Mouse (Mus musculus): ENCODE measurements at regions not wholly inside any gene's neighbourhood (a gene's known extent, or its start where the extent isn't known, plus 50 kb on each side); places are given as distances from the start of the nearest gene placed in this dataset.
A peak's percentile ranks its signal among the peaks of the same experiment; 100 is the strongest.

- Histone ChIP-seq H3K36me3 (replicated peaks) (no peaks in the 10 kb centered on the region), H3K9ac (no peak overlapping the region), H3K4me3 (replicated peaks) (no peak overlapping the region), H3K9me3 (no peaks in the 10 kb centered on the region), H3K27ac (no peak overlapping the region), H3K27me3 (0 out of 2 replicates have a peak, but pooled peaks cover 2% of the 10 kb centered on the region), H3K4me2 (no peak overlapping the region), H3K4me1 (peaks cover 7% of the 10 kb centered on the region)
- 64% methylated on average over 3 of the region's 3 CpGs for WGBS
- ATAC-seq (ENCODE audit: low FRiP score), result no peak
Observed at GRCm38 (mm10) chr4:137187592-137187991, 89.7 kb upstream of the Wnt4 start.

- 93% methylated on average over 9 of the region's 9 CpGs for WGBS
- no peaks in the 10 kb centered on the region for H3K27me3 ChIP-seq
Observed at GRCm38 (mm10) chr4:137187051-137187450, 90.2 kb upstream of the Wnt4 start.

GRCm38 (mm10) chr4:137185001-137185400 lies 92.3 kb upstream of the Wnt4 start:
- Histone ChIP-seq H3K4me3 (replicated peaks) (no peak overlapping the region), H3K4me2 (no peak overlapping the region), H3K9ac (no peak overlapping the region), H3K9me3 (no peaks in the 10 kb centered on the region), H3K36me3 (replicated peaks) (no peaks in the 10 kb centered on the region), H3K27me3 (no peaks in the 10 kb centered on the region; the same call in 1 of the 2 replicates), H3K4me1 (peaks cover 7% of the 10 kb centered on the region), H3K27ac (no peak overlapping the region)
- 90% methylated on average over 4 of the region's 4 CpGs for WGBS
- ATAC-seq (ENCODE audit: low FRiP score), result no peak

More at GRCm38 (mm10) chr4:137187051-137187450, 90.2 kb upstream of the Wnt4 start:
- no peak overlapping the region for H3K27ac ChIP-seq
- no peak overlapping the region for H3K4me3 ChIP-seq (replicated peaks)
- no peak for ATAC-seq (ENCODE audit: low FRiP score)
- H3K9me3 ChIP-seq, result no peaks in the 10 kb centered on the region
- peaks cover 7% of the 10 kb centered on the region for H3K4me1 ChIP-seq
- no peak overlapping the region for H3K4me2 ChIP-seq
- no peaks in the 10 kb centered on the region for H3K36me3 ChIP-seq (replicated peaks)
- no peak overlapping the region for H3K9ac ChIP-seq

DNA sequence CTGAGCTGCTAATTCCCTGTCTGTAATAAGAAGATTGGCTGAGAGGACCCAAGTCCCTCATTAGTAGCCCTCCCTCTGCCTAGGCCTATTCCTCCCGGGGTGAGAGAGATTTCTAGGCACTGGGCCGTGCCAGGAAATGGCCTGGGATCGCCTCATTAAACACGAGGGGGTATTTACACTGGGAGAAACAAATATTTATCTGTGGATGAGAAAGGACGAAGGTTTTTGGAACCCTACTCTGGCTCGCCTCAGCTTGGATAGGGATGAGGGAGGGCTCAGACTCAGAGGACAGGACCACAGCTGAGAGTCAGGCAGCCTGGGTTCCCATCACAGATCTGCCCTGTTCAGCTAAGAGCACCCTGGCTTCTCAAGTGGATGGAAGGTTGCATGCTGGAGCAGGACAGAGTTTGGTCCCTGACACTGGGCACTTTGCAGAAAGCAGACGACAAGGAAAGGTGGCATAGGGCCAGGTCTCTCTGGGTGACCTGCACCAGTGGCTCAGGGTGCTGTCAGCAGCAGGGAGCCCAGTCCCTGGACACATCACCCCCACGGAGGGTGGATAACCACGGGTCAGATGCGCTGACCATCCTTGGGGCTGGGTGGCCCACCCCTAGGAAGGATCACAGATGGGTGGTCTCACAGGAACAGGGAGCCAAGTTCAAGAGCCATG lies 94.0 kb upstream of the Wnt4 start:
- H3K36me3 ChIP-seq (replicated peaks), result no peaks in the 10 kb centered on the region
- 74% methylated on average over 10 of the region's 10 CpGs for WGBS
- peaks cover 7% of the 10 kb centered on the region for H3K4me1 ChIP-seq
- no peak for ATAC-seq (ENCODE audit: low FRiP score)
- no peak overlapping the region for H3K27ac ChIP-seq
- no peak overlapping the region for H3K4me3 ChIP-seq (replicated peaks)
- H3K27me3 ChIP-seq, result no peaks in the 10 kb centered on the region; the same call in 1 of the 2 replicates
- H3K4me2 ChIP-seq, result no peak overlapping the region
- no peak overlapping the region for H3K9ac ChIP-seq
- no peaks in the 10 kb centered on the region for H3K9me3 ChIP-seq

DNA sequence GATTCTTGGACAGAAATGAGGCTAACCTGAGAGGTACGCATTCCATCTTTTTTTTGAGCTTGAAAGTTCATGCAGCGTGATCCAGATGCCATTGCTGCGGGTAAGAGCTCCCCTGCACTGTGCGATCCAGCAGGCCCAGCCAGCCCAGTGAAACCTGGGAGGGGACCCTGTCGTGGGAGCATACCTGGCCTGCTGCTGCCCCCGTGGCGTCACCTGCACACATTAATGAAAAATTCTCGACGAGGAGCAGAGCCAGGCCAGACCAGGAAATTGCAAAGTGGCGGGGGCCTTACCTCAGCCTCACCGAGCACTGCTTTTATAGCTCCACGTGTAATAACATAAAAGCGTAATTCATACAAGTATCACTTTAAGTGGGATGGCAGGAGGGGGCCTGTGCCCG lies 94.7 kb upstream of the Wnt4 start:
- Histone ChIP-seq H3K27ac (no peak overlapping the region), H3K4me2 (no peak overlapping the region), H3K4me1 (peaks cover 7% of the 10 kb centered on the region), H3K4me3 (replicated peaks) (no peak overlapping the region), H3K9me3 (no peaks in the 10 kb centered on the region), H3K27me3 (no peaks in the 10 kb centered on the region; the same call in 1 of the 2 replicates), H3K9ac (no peak overlapping the region), H3K36me3 (replicated peaks) (no peaks in the 10 kb centered on the region)
- no peak for ATAC-seq (ENCODE audit: low FRiP score)
- WGBS, result 86% methylated on average over 14 of the region's 14 CpGs

GRCm38 (mm10) chr4:137181252-137181651 lies 96.0 kb upstream of the Wnt4 start:
- no peak overlapping the region for H3K4me2 ChIP-seq
- 76% methylated on average over 8 of the region's 8 CpGs for WGBS
- no peaks in the 10 kb centered on the region for H3K36me3 ChIP-seq (replicated peaks)
- peaks cover 7% of the 10 kb centered on the region for H3K4me1 ChIP-seq
- no peaks in the 10 kb centered on the region for H3K9me3 ChIP-seq
- no peak overlapping the region for H3K4me3 ChIP-seq (replicated peaks)
- no peak for ATAC-seq (ENCODE audit: low FRiP score)
- no peak overlapping the region for H3K9ac ChIP-seq
- H3K27me3 ChIP-seq, result no peaks in the 10 kb centered on the region; the same call in 1 of the 2 replicates
- no peak overlapping the region for H3K27ac ChIP-seq

DNA sequence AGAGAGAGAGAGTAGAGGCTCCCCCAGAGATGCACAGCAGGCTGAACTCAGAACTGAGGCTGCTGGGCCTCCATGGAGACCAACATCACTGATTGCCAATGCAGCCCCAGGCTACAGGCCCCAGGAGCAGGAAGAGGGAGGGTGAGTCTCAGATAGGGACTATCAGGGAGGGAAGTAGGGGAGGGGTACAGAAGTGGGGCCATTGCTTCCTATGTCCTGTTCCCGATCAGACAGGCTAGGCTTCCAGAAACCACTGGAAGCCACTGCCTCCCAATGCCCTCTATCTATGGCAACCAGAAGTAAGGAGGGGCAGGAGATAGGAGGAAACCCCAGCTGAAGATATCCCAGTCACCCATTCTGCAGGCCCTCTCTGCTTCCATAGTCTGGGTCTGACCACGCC lies 97.2 kb upstream of the Wnt4 start:
- Histone ChIP-seq H3K4me2 (no peak overlapping the region), H3K4me3 (replicated peaks) (no peak overlapping the region), H3K4me1 (peaks cover 7% of the 10 kb centered on the region), H3K27ac (no peak overlapping the region), H3K9ac (no peak overlapping the region), H3K9me3 (no peaks in the 10 kb centered on the region), H3K27me3 (no peaks in the 10 kb centered on the region; the same call in 1 of the 2 replicates), H3K36me3 (replicated peaks) (no peaks in the 10 kb centered on the region)
- 87% methylated on average over 2 of the region's 2 CpGs for WGBS
- no peak for ATAC-seq (ENCODE audit: low FRiP score)

DNA sequence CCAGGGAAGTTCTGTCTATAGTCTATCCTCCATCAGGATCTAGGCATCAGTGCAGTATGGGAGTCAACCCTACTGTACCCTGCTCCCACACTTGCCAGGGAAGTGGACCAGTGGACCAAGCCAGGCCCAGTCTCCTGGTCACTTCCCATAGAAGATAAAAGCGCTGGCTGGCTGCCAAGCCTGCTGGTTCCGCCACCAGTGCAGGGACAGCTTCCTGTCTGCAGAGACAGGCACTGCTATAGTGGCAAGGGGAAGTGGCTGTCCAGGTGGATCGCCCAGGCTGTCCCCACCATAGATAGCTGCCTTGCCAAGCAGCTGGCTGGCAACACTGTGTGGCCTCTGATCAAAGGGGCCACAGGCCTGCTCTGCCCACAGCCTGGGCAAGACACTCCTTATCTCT lies 98.5 kb upstream of the Wnt4 start:
- Histone ChIP-seq H3K36me3 (replicated peaks) (no peaks in the 10 kb centered on the region), H3K9me3 (no peaks in the 10 kb centered on the region), H3K9ac (no peak overlapping the region), H3K27me3 (no peaks in the 10 kb centered on the region; the same call in 1 of the 2 replicates), H3K4me1 (no peaks in the 10 kb centered on the region), H3K4me2 (no peak overlapping the region), H3K4me3 (replicated peaks) (no peak overlapping the region), H3K27ac (no peak overlapping the region)
- 73% methylated on average over 3 of the region's 3 CpGs for WGBS
- no peak for ATAC-seq (ENCODE audit: low FRiP score)

DNA sequence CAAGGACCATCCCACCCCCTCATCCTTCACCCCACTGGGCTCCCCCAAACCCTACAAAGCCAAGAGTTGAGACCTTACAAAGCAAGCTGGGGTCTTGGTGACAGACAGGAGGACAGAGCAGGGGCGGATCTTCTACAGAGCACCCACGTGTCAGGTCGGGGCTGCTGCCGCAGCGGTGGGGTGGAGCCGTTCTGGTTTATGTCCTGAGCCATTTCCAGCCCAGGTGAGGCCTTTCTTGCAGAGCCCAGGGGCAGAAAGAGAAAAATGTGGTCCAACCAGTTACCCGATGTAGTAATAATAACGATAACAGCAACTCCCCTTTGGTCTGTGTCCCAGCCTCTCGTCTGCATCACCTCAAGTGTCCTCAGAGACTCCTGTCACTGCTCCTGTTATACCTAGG lies 112.4 kb upstream of the Wnt4 start:
- ATAC-seq (ENCODE audit: low FRiP score), result no peak
- H3K36me3 ChIP-seq (replicated peaks), result no peaks in the 10 kb centered on the region
- no peaks in the 10 kb centered on the region for H3K9me3 ChIP-seq
- no peak overlapping the region for H3K9ac ChIP-seq
- H3K4me1 ChIP-seq, result no peaks in the 10 kb centered on the region
- 41% methylated on average over 9 of the region's 9 CpGs for WGBS
- H3K27ac ChIP-seq, result no peak overlapping the region
- H3K4me2 ChIP-seq, result peak overlapping the region; percentile 46
- H3K4me3 ChIP-seq (replicated peaks), result peak overlapping the region; percentile 22; the same call in 1 of the 2 replicates
- peaks cover 33% of the 10 kb centered on the region for H3K27me3 ChIP-seq

DNA sequence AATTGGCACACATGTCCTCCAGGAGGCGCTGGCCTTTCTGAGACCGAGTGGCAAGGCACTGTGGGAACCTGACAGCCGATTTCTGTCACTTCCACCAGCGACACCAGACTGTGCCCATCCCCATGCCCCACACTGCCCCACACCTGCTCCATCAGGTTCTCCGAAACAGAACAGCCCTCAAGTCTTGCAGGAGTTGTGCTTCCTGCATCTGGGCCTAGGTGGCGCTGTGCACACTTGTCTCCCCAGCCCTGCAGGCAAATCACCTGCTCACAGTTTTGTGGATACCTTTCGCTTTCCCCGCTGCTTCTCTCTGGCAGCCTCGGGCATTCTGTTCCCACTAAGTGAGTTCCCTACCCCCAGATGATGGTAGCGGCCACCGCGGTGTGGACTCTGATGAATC lies 112.9 kb upstream of the Wnt4 start:
- Histone ChIP-seq H3K4me3 (replicated peaks) (peak overlapping the region; percentile 22; the same call in 1 of the 2 replicates), H3K27ac (no peak overlapping the region), H3K36me3 (replicated peaks) (no peaks in the 10 kb centered on the region), H3K27me3 (peaks cover 33% of the 10 kb centered on the region), H3K9me3 (no peaks in the 10 kb centered on the region), H3K9ac (no peak overlapping the region), H3K4me2 (peak overlapping the region; percentile 46), H3K4me1 (no peaks in the 10 kb centered on the region)
- 3% methylated on average over 12 of the region's 12 CpGs for WGBS
- ATAC-seq (ENCODE audit: low FRiP score), result no peak

DNA sequence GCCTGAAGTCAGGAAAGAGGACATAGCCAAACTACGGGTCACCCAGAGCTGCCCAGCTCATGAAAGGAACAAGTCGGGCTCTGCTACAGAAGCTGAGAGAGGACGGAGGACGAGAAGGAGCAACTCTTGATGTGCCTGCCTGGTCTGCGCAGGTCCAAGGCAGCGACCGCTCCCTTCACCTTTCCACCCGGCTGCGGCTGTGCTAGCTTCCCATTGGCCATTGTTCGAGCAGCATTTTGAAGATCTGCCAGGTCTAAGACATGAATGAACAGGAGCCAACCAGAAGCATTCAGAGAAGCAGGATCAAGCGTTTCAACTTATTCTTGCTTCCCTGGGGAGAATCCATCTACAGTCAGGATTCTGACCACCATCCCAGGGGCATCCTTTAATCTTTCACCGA lies 113.3 kb upstream of the Wnt4 start:
- WGBS, result 56% methylated on average over 12 of the region's 12 CpGs
- Histone ChIP-seq H3K27ac (no peak overlapping the region), H3K4me1 (no peaks in the 10 kb centered on the region), H3K27me3 (peaks cover 33% of the 10 kb centered on the region), H3K9me3 (no peaks in the 10 kb centered on the region), H3K4me3 (replicated peaks) (no peak overlapping the region), H3K4me2 (no peak overlapping the region), H3K9ac (no peak overlapping the region), H3K36me3 (replicated peaks) (no peaks in the 10 kb centered on the region)
- no peak for ATAC-seq (ENCODE audit: low FRiP score)

DNA sequence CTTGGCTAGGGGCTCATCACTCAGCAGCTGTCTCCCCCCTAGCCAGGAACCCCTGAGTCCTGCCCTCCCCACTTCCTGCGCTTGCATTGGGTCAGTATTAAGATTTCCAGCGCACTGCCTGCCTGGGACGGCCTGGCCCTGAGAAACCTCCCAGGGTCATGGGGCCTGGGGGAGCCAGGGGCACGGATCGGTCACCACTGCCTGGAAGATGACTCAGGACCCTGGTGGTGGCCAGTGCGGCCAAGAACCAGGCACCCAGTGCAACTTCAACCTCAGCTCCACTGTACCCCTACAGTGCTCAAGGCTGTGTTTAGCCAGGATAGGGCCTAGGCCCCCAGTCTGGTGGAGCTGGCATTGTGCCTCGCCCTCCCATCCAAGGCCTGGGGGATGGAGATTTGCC lies 111.9 kb upstream of the Zbtb40 start:
- no peak overlapping the region for H3K4me3 ChIP-seq (replicated peaks)
- 90% methylated on average over 7 of the region's 7 CpGs for WGBS
- H3K4me2 ChIP-seq, result no peak overlapping the region
- H3K27me3 ChIP-seq, result peaks cover 29% of the 10 kb centered on the region
- ATAC-seq (ENCODE audit: low FRiP score), result no peak
- H3K9me3 ChIP-seq, result no peaks in the 10 kb centered on the region
- H3K4me1 ChIP-seq, result no peaks in the 10 kb centered on the region
- no peak overlapping the region for H3K9ac ChIP-seq
- no peak overlapping the region for H3K27ac ChIP-seq
- no peaks in the 10 kb centered on the region for H3K36me3 ChIP-seq (replicated peaks)

GRCm38 (mm10) chr4:137158201-137158600 lies 109.6 kb upstream of the Zbtb40 start:
- H3K4me2 ChIP-seq, result no peak overlapping the region
- 81% methylated on average over 9 of the region's 9 CpGs for WGBS
- peaks cover 11% of the 10 kb centered on the region for H3K27me3 ChIP-seq
- no peaks in the 10 kb centered on the region for H3K4me1 ChIP-seq
- H3K36me3 ChIP-seq (replicated peaks), result no peaks in the 10 kb centered on the region
- H3K4me3 ChIP-seq (replicated peaks), result no peak overlapping the region
- H3K27ac ChIP-seq, result no peak overlapping the region
- no peak for ATAC-seq (ENCODE audit: low FRiP score)
- H3K9ac ChIP-seq, result no peak overlapping the region
- no peaks in the 10 kb centered on the region for H3K9me3 ChIP-seq
